Mouse (Mus musculus) bone marrow macrophage, adult 2 months (primary cell): ENCODE measurements around the gene Arhgap6. TPM values are rescaled to one million over a fixed set of nuclear protein-coding genes. Genes with fewer than 3 reads are reported as not detected.

ENCODE experiments used
- H3K27ac ChIP-seq: 2 replicates; pipeline ENCODE4 v1.5.1; 2012; ENCODE audit warnings: low read depth, low read length; ENCODE audit not compliant: insufficient read depth
- H3K4me1 ChIP-seq: 2 replicates; pipeline ENCODE4 v1.6.1; 2012; ENCODE audit warnings: low read length; ENCODE audit not compliant: control insufficient read depth, insufficient read depth
- H3K4me3 ChIP-seq: 2 replicates; pipeline ENCODE4 v1.5.1; 2012; ENCODE audit warnings: mild to moderate bottlenecking, low read length, moderate library complexity; ENCODE audit not compliant: insufficient read depth
- CTCF ChIP-seq: IDR thresholded peaks from 2 replicates; pipeline ENCODE4 v1.5.1; 2012; ENCODE audit warnings: low read depth, mild to moderate bottlenecking, low read length, moderate library complexity
- POLR2A ChIP-seq: IDR thresholded peaks from 2 replicates; pipeline ENCODE4 v1.6.1; 2012; ENCODE audit warnings: mild to moderate bottlenecking, low read depth, low read length, borderline replicate concordance
- polyA plus RNA-seq: library from polyadenylated mRNA; stranded (reverse); fragments of >200 nt; gene quantifications from 2 replicates; pipeline ENCODE4 v1.2.4, GENCODE M21; 2012; ENCODE audit not compliant: missing spikeins, insufficient read depth, insufficient read length

Arhgap6 gene
- 14.9 and 15.7 TPM in 2 replicates for polyA plus RNA-seq

- no peak within 1 kb of the TSS for H3K27ac ChIP-seq
- H3K4me1 ChIP-seq: no peaks in the 10 kb centered on the region
- H3K4me3 ChIP-seq: peak within 1 kb of the TSS; percentile 53
- no peak for TF ChIP-seq POLR2A
- no peak for TF ChIP-seq CTCF
These were observed at the start of gene Arhgap6 for GRCm38 (mm10) chrX:168794974-168795858. TSS of gene Arhgap6 (plus strand) at chrX:168795099.

GRCm38 (mm10) chrX:168747011-168747410, 47.9 kb upstream of the Arhgap6 start:
- no peak overlapping the region for H3K4me3 ChIP-seq
- TF ChIP-seq CTCF: no peak
- no peak for TF ChIP-seq POLR2A
- H3K4me1 ChIP-seq: no peaks in the 10 kb centered on the region
- no peak overlapping the region for H3K27ac ChIP-seq

DNA sequence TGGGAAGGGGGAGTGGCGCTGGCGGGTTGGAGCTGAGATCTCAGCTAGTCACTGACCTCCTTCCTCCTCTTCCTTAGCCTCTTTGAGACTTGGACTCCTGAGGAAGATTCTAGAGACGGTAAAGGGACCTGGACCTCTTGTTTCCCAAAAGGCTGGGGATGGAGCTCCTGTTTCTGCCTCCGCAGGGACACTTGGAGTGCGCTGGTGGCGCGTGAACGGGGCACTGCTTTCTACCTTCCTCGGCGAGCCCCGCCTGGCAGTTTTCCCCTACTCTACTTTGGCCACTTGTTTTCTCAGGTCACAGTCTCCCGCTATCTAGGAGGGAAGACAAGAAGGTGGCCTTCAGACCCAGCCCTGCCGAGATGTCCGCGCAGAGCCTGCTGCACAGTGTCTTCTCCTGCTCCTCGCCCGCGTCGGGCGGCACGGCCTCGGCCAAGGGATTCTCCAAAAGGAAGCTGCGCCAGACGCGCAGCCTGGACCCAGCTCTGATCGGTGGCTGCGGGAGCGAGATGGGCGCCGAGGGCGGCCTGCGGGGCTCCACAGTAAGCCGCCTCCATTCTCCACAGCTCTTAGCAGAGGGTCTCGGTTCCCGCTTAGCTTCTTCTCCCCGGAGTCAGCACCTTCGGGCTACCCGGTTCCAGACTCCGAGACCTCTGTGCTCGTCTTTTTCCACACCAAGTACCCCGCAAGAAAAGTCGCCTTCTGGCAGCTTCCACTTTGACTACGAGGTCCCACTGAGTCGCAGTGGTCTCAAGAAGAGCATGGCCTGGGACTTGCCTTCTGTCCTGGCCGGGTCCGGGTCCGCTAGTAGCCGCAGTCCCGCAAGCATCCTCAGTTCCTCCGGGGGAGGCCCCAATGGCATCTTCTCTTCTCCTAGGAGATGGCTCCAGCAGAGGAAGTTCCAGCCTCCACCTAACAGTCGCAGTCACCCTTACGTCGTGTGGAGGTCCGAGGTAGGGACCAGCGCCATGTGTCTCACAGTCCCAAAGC, 1.3 kb downstream of the Arhgap6 start:
- Histone ChIP-seq H3K4me3 (peak overlapping the region; percentile 53), H3K4me1 (no peaks in the 10 kb centered on the region), H3K27ac (no peak overlapping the region)
- TF ChIP-seq CTCF: no peak
- TF ChIP-seq POLR2A: no peak

GRCm38 (mm10) chrX:168804677-168805076, 9.8 kb downstream of the Arhgap6 start:
- H3K4me3 ChIP-seq: no peak overlapping the region
- no peak overlapping the region for H3K27ac ChIP-seq
- no peak for TF ChIP-seq POLR2A
- TF ChIP-seq CTCF: no peak
- H3K4me1 ChIP-seq: no peaks in the 10 kb centered on the region

DNA sequence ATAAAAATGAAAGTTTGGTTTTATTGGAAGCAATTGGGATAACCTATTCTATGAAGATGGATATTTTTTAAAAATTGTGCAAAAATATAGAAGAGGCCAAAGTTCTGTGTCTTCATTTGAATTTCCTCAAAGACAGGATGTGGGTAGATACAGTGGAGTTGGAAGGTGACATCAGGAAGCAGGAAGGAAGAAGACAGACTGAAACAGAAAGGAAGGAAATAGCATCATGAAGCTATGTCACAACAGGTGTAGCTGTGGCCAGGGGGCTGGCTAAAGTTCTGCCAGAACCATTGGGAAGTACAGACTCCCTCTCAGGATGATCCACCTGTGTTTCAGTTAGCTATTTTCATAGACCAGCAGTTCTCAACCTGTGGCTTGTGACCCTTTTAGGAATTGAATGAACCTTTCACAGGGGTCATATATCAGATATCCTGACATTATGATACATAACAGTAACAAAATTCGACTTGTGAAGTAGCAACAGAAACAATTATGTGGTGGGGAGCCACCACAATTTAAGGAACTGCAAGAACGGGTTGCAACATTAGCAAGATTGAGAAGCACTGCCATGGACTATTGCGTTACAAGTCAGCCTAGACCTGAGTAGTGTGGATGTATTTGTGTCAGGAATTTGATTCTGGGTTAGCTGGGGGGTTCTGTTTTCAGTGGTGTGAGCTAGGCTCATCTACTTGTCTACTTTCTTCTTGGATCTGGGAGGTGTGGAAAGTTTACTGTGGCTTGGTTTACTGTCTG, 15.8 kb downstream of the Arhgap6 start:
- Histone ChIP-seq H3K27ac (no peak overlapping the region), H3K4me1 (peaks cover 4% of the 10 kb centered on the region; the same call in 1 of the 2 replicates), H3K4me3 (no peak overlapping the region)
- TF ChIP-seq POLR2A (no peak), CTCF (no peak)

GRCm38 (mm10) chrX:168818858-168819257, 24.0 kb downstream of the Arhgap6 start:
- no peak overlapping the region for H3K4me3 ChIP-seq
- no peak for TF ChIP-seq CTCF
- TF ChIP-seq POLR2A: no peak
- no peaks in the 10 kb centered on the region for H3K4me1 ChIP-seq
- H3K27ac ChIP-seq: no peak overlapping the region

- TF ChIP-seq POLR2A: no peak
- no peak for TF ChIP-seq CTCF
These were observed 29.3 kb downstream of the Arhgap6 start for GRCm38 (mm10) chrX:168824166-168824565.

GRCm38 (mm10) chrX:168832343-168832742, 37.4 kb downstream of the Arhgap6 start:
- Histone ChIP-seq H3K4me3 (no peak overlapping the region), H3K4me1 (0 out of 2 replicates have a peak, but pooled peaks cover 2% of the 10 kb centered on the region), H3K27ac (no peak overlapping the region)
- TF ChIP-seq POLR2A (no peak), CTCF (no peak)

More at GRCm38 (mm10) chrX:168824166-168824565, 29.3 kb downstream of the Arhgap6 start:
- Histone ChIP-seq H3K4me3 (no peak overlapping the region), H3K4me1 (peaks cover 3% of the 10 kb centered on the region; the same call in 1 of the 2 replicates), H3K27ac (no peak overlapping the region)

GRCm38 (mm10) chrX:168848062-168848461, 53.2 kb downstream of the Arhgap6 start:
- TF ChIP-seq POLR2A (no peak), CTCF (no peak)
- Histone ChIP-seq H3K4me3 (no peak overlapping the region), H3K27ac (no peak overlapping the region), H3K4me1 (no peaks in the 10 kb centered on the region)
